Mouse (Mus musculus): Measurements from ENCODE around the gene Ythdf2. TPM values are rescaled to one million over a fixed set of nuclear protein-coding genes. Genes with fewer than 3 reads are reported as not detected.
"Not testable (repeated sequence)": the region's sequence is repeated elsewhere in the genome, so short reads cannot be mapped to it uniquely, and the experiment has no call there.

Ythdf2 gene
- polyA plus RNA-seq, 1 experiment from 2014 or later: 86.5 TPM

GRCm38 (mm10) chr4:132238356-132238755, 26.3 kb upstream of the Ythdf2 start:
- WGBS: 88% methylated on average over 4 of the region's 4 CpGs

GRCm38 (mm10) chr4:132234710-132235109, 22.6 kb upstream of the Ythdf2 start:
- H3K36me3 ChIP-seq: peaks cover 35% of the 10 kb centered on the region
- H3K27ac ChIP-seq: no peak overlapping the region
- no peaks in the 10 kb centered on the region for H3K9me3 ChIP-seq
- H3K4me3 ChIP-seq (replicated peaks): no peak overlapping the region
- H3K9ac ChIP-seq: no peak overlapping the region
- H3K4me1 ChIP-seq (replicated peaks): no peaks in the 10 kb centered on the region
- no peak overlapping the region for H3K4me2 ChIP-seq (replicated peaks)
- 93% methylated on average over 8 of the region's 8 CpGs for WGBS
- ATAC-seq: no peak
- H3K27me3 ChIP-seq (replicated peaks): no peaks in the 10 kb centered on the region

More at GRCm38 (mm10) chr4:132238356-132238755, 26.3 kb upstream of the Ythdf2 start:
- ATAC-seq: no peak
- Histone ChIP-seq H3K4me1 (replicated peaks) (no peaks in the 10 kb centered on the region), H3K9ac (no peak overlapping the region), H3K27ac (no peak overlapping the region), H3K36me3 (peaks cover 26% of the 10 kb centered on the region), H3K27me3 (replicated peaks) (no peaks in the 10 kb centered on the region), H3K4me3 (replicated peaks) (no peak overlapping the region), H3K4me2 (replicated peaks) (no peak overlapping the region), H3K9me3 (no peaks in the 10 kb centered on the region)

GRCm38 (mm10) chr4:132230422-132230821, 18.3 kb upstream of the Ythdf2 start:
- no peaks in the 10 kb centered on the region for H3K27me3 ChIP-seq (replicated peaks)
- no peak overlapping the region for H3K9ac ChIP-seq
- no peak overlapping the region for H3K27ac ChIP-seq
- 95% methylated on average over 5 of the region's 5 CpGs for WGBS
- no peaks in the 10 kb centered on the region for H3K9me3 ChIP-seq
- peaks cover 59% of the 10 kb centered on the region for H3K36me3 ChIP-seq
- no peak overlapping the region for H3K4me3 ChIP-seq (replicated peaks)
- H3K4me1 ChIP-seq (replicated peaks): no peaks in the 10 kb centered on the region
- no peak overlapping the region for H3K4me2 ChIP-seq (replicated peaks)
- ATAC-seq: no peak

GRCm38 (mm10) chr4:132222001-132222400, 9.9 kb upstream of the Ythdf2 start:
- H3K4me1 ChIP-seq (replicated peaks); H3K9ac ChIP-seq; H3K27ac ChIP-seq; H3K4me3 ChIP-seq (replicated peaks); H3K4me2 ChIP-seq (replicated peaks); H3K9me3 ChIP-seq; H3K27me3 ChIP-seq (replicated peaks); ATAC-seq: not testable (repeated sequence)
- 91% methylated on average over 5 of the region's 5 CpGs for WGBS
- H3K36me3 ChIP-seq: peaks cover 24% of the 10 kb centered on the region

GRCm38 (mm10) chr4:132218439-132218838, 6.3 kb upstream of the Ythdf2 start:
- not testable (repeated sequence) for H3K36me3 ChIP-seq; H3K4me2 ChIP-seq (replicated peaks); H3K27ac ChIP-seq; H3K27me3 ChIP-seq (replicated peaks); H3K4me1 ChIP-seq (replicated peaks); H3K4me3 ChIP-seq (replicated peaks); H3K9me3 ChIP-seq; H3K9ac ChIP-seq
- peak; percentile 52 for ATAC-seq
- WGBS: 71% methylated on average over 6 of the region's 6 CpGs

GRCm38 (mm10) chr4:132217781-132218180, 5.7 kb upstream of the Ythdf2 start:
- no peak for ATAC-seq
- H3K27ac ChIP-seq: no peak overlapping the region
- H3K9ac ChIP-seq: no peak overlapping the region
- no peak overlapping the region for H3K4me3 ChIP-seq (replicated peaks)
- H3K36me3 ChIP-seq: no peaks in the 10 kb centered on the region
- no peaks in the 10 kb centered on the region for H3K9me3 ChIP-seq
- H3K4me2 ChIP-seq (replicated peaks): no peak overlapping the region
- peaks cover 6% of the 10 kb centered on the region; the same call in 1 of the 2 replicates for H3K4me1 ChIP-seq (replicated peaks)
- 77% methylated on average over 2 of the region's 2 CpGs for WGBS
- no peaks in the 10 kb centered on the region for H3K27me3 ChIP-seq (replicated peaks)

- Histone ChIP-seq H3K4me2 (replicated peaks) (no peak overlapping the region), H3K4me1 (replicated peaks) (peaks cover 11% of the 10 kb centered on the region), H3K27ac (no peak overlapping the region), H3K27me3 (replicated peaks) (no peaks in the 10 kb centered on the region), H3K9me3 (no peaks in the 10 kb centered on the region), H3K4me3 (replicated peaks) (no peak overlapping the region), H3K36me3 (no peaks in the 10 kb centered on the region), H3K9ac (no peak overlapping the region)
- 61% methylated on average over 1 of the region's 1 CpGs for WGBS
- no peak for ATAC-seq
Observed at GRCm38 (mm10) chr4:132216602-132217001, 4.5 kb upstream of the Ythdf2 start.

- peaks cover 11% of the 10 kb centered on the region for H3K4me1 ChIP-seq (replicated peaks)
- no peaks in the 10 kb centered on the region for H3K27me3 ChIP-seq (replicated peaks)
- peak overlapping the region; percentile 13; the same call in 1 of the 2 replicates for H3K27ac ChIP-seq
- 49% methylated on average over 4 of the region's 4 CpGs for WGBS
- no peaks in the 10 kb centered on the region for H3K9me3 ChIP-seq
- H3K9ac ChIP-seq: no peak overlapping the region
- peak overlapping the region; percentile 14; the same call in 1 of the 2 replicates for H3K4me2 ChIP-seq (replicated peaks)
- H3K4me3 ChIP-seq (replicated peaks): no peak overlapping the region
- H3K36me3 ChIP-seq: no peaks in the 10 kb centered on the region
- peak; percentile 62 for ATAC-seq
Observed at GRCm38 (mm10) chr4:132214847-132215246, 2.7 kb upstream of the Ythdf2 start.

GRCm38 (mm10) chr4:132211091-132211942, 786 bp downstream of the Ythdf2 start:
- WGBS: under 1% methylated on average over 77 of the region's 89 CpGs

GRCm38 (mm10) chr4:132210325-132210724, 1.8 kb downstream of the Ythdf2 start:
- Histone ChIP-seq H3K4me2 (replicated peaks) (peak overlapping the region; percentile 56), H3K9ac (peak overlapping the region; percentile 100), H3K4me1 (replicated peaks) (peaks cover 7% of the 10 kb centered on the region; the same call in 1 of the 2 replicates), H3K27ac (no peak overlapping the region), H3K27me3 (replicated peaks) (no peaks in the 10 kb centered on the region), H3K4me3 (replicated peaks) (peak overlapping the region; percentile 98), H3K9me3 (no peaks in the 10 kb centered on the region), H3K36me3 (0 out of 2 replicates have a peak, but pooled peaks cover 10% of the 10 kb centered on the region)
- no peak for ATAC-seq
- WGBS: 27% methylated on average over 2 of the region's 2 CpGs

More at GRCm38 (mm10) chr4:132211091-132211942, 786 bp downstream of the Ythdf2 start:
- Histone ChIP-seq H3K27ac (peak overlapping the region; percentile 94), H3K4me3 (replicated peaks) (peak overlapping the region; percentile 98), H3K27me3 (replicated peaks) (no peaks in the 10 kb centered on the region), H3K4me2 (replicated peaks) (peak overlapping the region; percentile 56), H3K4me1 (replicated peaks) (peaks cover 7% of the 10 kb centered on the region; the same call in 1 of the 2 replicates), H3K36me3 (0 out of 2 replicates have a peak, but pooled peaks cover 4% of the 10 kb centered on the region), H3K9ac (peak overlapping the region; percentile 100), H3K9me3 (no peaks in the 10 kb centered on the region)
- ATAC-seq: peak; percentile 71

GRCm38 (mm10) chr4:132209299-132209698, 2.8 kb downstream of the Ythdf2 start:
- no peak overlapping the region for H3K9ac ChIP-seq
- no peak overlapping the region for H3K27ac ChIP-seq
- H3K27me3 ChIP-seq (replicated peaks): no peaks in the 10 kb centered on the region
- no peaks in the 10 kb centered on the region for H3K9me3 ChIP-seq
- H3K4me2 ChIP-seq (replicated peaks): no peak overlapping the region
- H3K4me3 ChIP-seq (replicated peaks): no peak overlapping the region
- no peak for ATAC-seq
- peaks cover 15% of the 10 kb centered on the region for H3K36me3 ChIP-seq
- peaks cover 5% of the 10 kb centered on the region; the same call in 1 of the 2 replicates for H3K4me1 ChIP-seq (replicated peaks)
- WGBS: 91% methylated on average over 2 of the region's 2 CpGs

GRCm38 (mm10) chr4:132207280-132207679, 4.8 kb downstream of the Ythdf2 start:
- Histone ChIP-seq H3K36me3 (peaks cover 20% of the 10 kb centered on the region), H3K27me3 (replicated peaks) (no peaks in the 10 kb centered on the region), H3K9me3 (no peaks in the 10 kb centered on the region), H3K4me2 (replicated peaks) (no peak overlapping the region), H3K4me1 (replicated peaks) (peaks cover 1% of the 10 kb centered on the region; the same call in 1 of the 2 replicates), H3K27ac (no peak overlapping the region), H3K4me3 (replicated peaks) (no peak overlapping the region), H3K9ac (no peak overlapping the region)
- 77% methylated on average over 4 of the region's 4 CpGs for WGBS
- no peak for ATAC-seq
